Mouse (Mus musculus) kidney, postnatal 36 days (tissue): ENCODE data around the gene Tcte1.

ENCODE experiments used
- DNase-seq, 2 experiments: peaks; one replicate each; pipeline ENCODE4 v3.0.0; 2021 to 2022; ENCODE audit warnings: mixed read lengths in 2 of 2

Tcte1 gene

GRCm38 (mm10) chr17:45566360-45567161, 43.3 kb downstream of the Tcte1 start:
- no peak for DNase-seq

- DNase-seq: no peak
Measured at GRCm38 (mm10) chr17:45567162-45567601, 43.9 kb downstream of the Tcte1 start.

- no peak for DNase-seq
Measured at GRCm38 (mm10) chr17:45568990-45569389, 45.8 kb downstream of the Tcte1 start.

DNA sequence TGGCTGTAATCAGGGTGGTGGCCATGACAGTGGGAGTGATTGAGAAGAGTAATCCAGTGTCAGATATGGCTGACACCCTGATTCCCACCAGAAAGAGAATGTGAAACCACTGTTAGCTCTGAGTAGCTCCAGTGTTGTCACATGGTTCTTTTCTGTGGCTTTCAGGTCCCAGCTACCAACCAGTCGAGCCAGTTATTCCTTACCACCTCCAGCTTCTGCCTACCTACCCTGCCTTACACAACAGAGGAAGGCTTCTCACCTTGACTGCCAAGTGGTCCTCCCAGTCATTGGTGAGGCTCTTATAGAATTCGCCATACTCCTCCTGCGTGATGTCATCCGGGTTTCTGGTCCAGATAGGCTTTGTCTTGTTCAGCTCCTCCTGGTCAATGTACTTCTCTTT, 46.8 kb downstream of the Tcte1 start:
- no peak for DNase-seq

GRCm38 (mm10) chr17:45572103-45573086, 49.2 kb downstream of the Tcte1 start:
- peak; percentile 82 to 87 for DNase-seq

GRCm38 (mm10) chr17:45573087-45573779, 50.0 kb downstream of the Tcte1 start, which contains the start of gene Hsp90ab1:
Gene Hsp90ab1, minus strand, starts transcription at chr17:45573271.
- DNase-seq: peak; percentile 99

DNA sequence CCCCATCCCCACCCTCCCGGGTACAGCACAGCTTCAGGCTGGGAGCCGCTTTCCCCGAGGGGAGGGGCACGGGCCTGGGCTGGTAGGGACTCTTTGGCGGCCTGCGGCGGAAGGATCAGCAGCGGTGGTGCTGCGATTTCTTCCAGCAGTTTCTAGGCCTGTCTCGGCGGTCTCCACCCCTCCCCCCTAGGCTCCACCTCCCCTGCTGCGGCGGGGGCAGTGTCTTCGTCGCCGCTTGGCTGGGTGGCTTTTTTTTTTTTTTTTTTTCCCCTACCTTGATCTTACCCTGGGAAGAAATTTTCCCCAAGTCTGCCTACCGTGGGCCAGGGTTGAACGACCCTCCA, 50.5 kb downstream of the Tcte1 start:
- DNase-seq: peak; percentile 99

DNA sequence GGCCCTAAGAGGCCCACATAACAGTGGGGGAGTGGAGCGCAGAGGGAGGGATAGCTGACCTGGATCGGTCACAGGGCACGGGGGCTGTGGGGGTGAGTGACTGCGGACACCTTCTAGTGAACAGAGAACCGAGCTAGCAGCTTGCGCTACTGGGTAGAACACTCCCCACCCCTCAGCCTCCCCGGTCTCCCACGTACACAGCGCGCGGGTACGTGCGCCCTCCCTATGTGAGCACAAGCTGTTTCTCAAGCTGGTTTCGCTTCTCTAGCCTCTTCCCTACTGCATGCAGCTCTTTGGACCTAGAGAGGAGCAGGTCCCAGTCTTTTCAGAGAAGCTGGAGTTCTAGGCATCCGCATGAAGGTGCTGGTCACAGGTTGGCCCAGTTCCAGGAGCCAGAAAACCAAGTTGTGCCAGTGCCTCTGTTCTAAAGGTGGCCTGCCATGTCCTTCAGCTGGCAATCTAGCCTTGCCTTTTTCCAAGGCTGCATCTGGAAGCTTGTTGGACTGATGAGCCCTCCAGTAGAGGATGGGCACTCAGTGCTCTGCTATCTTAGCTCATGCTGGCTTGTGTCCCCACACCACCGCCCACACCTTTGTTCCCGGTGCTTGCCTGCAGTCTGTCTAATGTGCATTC, 51.0 kb downstream of the Tcte1 start:
- DNase-seq: peak; percentile 67 to 73

DNA sequence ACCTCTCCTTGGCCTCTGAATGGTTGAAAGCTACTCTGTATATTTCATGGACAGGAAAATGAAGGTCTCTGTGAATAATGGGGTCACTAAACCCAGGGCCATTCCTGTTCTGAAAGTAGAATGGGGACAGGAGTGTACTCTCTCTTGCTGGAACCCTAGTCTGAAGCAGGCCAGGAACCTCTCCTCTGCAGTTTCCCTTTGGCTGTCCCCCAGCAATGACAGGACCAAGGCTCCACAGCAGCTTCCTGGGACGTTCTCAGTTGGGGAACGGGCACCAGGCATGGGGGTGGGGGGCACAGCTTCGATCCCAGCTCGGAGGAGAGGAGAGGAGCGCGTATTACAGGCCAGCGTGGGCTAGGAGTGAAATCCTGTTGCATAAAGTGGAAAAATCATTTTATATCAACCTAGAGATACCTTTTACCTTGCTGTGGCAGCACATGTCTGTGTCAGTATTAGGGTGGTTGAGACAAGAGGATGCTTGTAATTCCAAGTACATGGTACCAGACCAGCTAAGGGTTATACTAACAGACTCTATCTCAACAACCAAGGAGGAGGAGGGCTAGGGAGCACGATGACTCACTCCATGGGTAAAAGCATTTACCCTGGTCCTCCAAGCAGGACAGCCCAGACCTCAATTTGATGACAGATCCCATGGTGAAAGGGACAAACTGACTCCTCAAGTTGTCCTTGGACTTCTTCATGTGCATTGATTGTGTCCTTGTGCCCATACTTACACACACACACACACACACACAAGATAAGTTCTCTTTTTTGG, 52.1 kb downstream of the Tcte1 start:
- DNase-seq: no peak

- no peak for DNase-seq
Measured at GRCm38 (mm10) chr17:45578242-45578641, 55.0 kb downstream of the Tcte1 start.

DNA sequence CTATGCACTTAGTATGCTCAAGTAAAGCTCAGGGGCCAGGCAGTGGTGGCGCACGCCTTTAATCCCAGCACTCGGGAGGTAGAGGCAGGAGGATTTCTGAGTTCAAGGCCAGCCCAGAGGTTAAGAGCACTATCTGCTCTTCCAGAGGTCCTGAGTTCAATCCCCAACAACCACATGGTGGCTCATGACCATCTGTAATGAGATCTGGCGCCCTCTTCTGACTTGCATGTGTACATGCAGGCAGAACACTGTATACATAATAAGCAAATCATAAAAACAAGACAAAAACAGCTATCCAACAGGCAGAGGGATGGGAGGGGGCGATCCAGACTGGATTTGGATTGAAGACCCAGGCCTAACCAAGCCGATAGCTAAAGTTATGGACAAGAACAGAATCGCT, 55.6 kb downstream of the Tcte1 start:
- DNase-seq: peak in 1 of 2 experiments; percentile 45

GRCm38 (mm10) chr17:45579554-45579953, 56.3 kb downstream of the Tcte1 start:
- peak; percentile 66 to 74 for DNase-seq

GRCm38 (mm10) chr17:45580958-45581477, 57.8 kb downstream of the Tcte1 start:
- peak; percentile 65 to 74 for DNase-seq

- DNase-seq: peak; percentile 77 to 82
Measured at GRCm38 (mm10) chr17:45581567-45581983, 58.3 kb downstream of the Tcte1 start.

DNA sequence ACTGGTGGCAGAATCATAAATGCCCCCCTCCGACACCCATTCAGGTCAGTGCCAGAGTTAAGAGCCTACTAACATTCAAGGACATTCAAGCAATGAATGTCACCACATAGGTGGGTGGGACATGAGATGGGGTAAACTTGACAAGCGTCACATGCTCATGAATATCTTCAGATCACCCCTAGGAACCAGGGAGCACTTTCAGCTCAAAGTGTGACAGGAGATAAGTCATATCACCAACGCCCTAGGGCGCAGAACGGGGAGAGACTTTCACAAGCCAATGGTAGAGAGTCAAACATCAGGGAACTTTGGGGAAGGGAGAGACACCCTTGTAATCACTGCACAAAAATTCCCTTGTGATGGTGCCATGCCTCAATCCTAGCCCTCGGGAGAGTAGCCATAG, 59.0 kb downstream of the Tcte1 start:
- no peak for DNase-seq

- peak in 1 of 2 experiments; percentile 56 for DNase-seq
Measured at GRCm38 (mm10) chr17:45582715-45583355, 59.6 kb downstream of the Tcte1 start.

DNA sequence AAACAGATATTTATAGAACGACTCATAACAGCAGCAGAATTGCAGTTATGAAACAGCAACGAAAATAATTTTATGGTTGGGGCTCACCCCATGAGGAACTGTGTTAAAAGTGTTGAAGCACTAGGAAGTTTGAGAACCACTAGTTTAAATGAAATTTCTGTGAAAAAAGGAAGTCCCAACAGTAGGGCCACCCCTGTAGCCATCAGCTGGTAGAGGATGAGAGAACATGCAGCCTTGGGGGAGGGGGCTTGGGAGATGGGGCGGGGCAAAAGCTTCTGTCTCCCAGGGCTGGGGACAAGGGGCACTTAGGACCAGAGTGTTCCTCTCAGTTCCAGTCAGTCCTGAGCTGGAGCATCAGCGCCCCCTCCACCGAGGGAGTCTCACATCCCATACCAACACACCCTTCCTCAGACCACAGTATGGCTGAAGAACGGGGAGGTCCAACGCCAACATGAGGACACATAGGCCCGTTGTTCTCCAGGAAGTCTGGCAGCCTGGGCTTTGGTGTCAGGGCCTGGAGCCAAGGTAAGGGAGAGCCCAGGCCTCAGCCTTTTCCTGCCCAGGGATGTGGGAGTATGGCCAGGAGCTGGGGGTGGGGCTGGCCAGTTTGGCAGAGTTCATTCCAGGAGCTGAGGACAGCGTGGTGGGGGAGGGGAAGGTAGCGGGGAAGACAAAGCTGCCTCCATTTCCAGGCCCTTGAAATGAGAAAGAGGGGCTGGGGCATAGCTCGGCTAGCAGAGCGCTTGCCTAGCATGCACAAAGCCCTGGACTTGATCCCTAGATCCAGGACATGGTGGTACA, 61.1 kb downstream of the Tcte1 start:
- DNase-seq: peak; percentile 92 to 93

- peak; percentile 80 to 86 for DNase-seq
Measured at GRCm38 (mm10) chr17:45584939-45585678, 61.9 kb downstream of the Tcte1 start.
